Comparison of ENCODE assay signal across 14 mouse cellular contexts in the genomic region with DNA sequence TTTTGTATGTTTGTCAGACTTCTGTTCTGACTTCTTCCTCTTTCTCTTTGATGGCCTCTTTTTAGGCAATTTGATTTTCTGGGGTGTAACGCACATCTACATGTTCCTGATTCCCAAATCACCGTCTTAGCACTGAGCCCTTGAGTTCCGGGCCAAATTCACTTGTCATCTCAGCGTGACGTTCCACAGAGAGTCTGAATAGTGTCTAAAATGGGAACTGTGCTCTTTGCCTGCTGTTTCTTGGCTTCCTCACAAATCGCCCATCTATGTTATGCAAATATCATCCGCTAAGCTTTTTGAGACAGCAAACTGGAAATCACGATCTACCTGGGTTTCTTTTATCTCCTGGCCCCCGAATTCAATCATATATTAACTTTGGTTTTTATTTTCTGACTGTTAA.
DNase-seq lines count a peak whose midpoint lies in the region.
"Had no signal": no experiment of that assay in that cellular context is flagged by ENCODE, and none has a peak within 500 bp of the region (broad histone marks: within the 10 kb centered on the region; RNA-seq: fewer than 3 reads in every experiment).

No protein-coding gene starts in this region.

- DNase-seq in frontal cortex, adult 2 months (ENCODE audit: extremely low spot score in 1 of 2, low spot score in 1 of 2) = peak; percentile 17 to 48
- no peak for DNase-seq in frontal cortex, postnatal 25 days (ENCODE audit: low spot score in 2 of 2)
- DNase-seq in right cerebral cortex, adult 2 months (ENCODE audit: low spot score in 2 of 2) = peak; percentile 21 to 34
- no peak for DNase-seq in right cerebral cortex, postnatal 4 days
- peak; percentile 31 for DNase-seq in cerebellum, adult 9-10 months
- no peak for DNase-seq in urinary bladder, postnatal 14 days (ENCODE audit: low spot score)
- DNase-seq in heart, postnatal 14 days = no peak
- DNase-seq: adrenal gland, postnatal 10 days; gastrocnemius, postnatal 25 days; kidney, adult 2 months; kidney, postnatal 25 days; layer of hippocampus, adult 9-11 months; liver, embryonic 13.5 days; thymus, postnatal 36 days had no signal

- intact Hi-C loops in heart, postnatal 14 days (cut with DNase I) = no loop called here

Comparison
In these comparisons a context has a peak if more than half of its experiments do, and no peak if none do; other contexts are left out.
1. DNase-seq: peak in frontal cortex, adult 2 months (2 of 2), right cerebral cortex, adult 2 months (2 of 2) and cerebellum, adult 9-10 months (single experiment); none in frontal cortex, postnatal 25 days (0 of 2), right cerebral cortex, postnatal 4 days (single experiment), urinary bladder, postnatal 14 days (single experiment) and heart, postnatal 14 days (0 of 2).